Mouse (Mus musculus): ENCODE measurements around the gene Gria1.

Gria1 gene

DNA sequence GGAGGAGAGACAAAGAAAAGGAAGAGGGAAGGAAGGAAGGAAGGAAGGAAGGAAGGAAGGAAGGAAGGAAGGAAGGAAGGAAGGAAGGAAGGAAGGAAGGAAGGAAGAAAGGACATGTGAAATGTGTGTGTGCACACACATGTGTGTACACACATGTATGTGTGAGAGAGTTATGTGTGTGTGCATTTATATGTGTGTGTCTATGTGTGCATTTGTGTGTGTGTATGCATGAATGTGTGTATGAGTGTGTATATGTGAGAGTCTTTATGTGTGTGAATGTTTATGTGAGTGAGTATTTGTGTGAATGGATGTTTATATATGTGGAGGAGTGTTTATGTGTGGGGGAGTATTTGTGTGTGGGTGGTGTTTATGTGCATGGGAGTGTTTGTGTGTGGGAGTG, 287.5 kb downstream of the Gria1 start:
- CTCF ChIA-PET = no interaction called here

DNA sequence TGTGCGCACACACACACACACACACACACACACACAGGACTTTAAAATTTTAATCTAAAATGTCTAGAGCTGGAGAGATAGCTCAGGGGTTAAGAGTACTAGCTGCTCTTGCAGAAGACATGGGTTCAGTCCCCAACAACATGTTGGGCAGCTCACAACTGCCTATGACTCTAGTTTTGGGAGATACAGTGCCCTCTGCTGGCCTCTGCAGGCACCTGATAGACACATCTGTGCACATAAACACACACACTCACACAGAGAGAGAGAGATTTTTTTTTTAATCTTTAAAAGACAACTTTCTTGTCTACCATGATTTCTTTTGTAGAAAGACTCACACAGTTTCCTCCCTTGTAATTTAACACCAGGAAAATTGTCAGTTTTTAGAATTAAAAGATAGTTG, 292.4 kb downstream of the Gria1 start:
- CTCF ChIA-PET = no interaction called here

DNA sequence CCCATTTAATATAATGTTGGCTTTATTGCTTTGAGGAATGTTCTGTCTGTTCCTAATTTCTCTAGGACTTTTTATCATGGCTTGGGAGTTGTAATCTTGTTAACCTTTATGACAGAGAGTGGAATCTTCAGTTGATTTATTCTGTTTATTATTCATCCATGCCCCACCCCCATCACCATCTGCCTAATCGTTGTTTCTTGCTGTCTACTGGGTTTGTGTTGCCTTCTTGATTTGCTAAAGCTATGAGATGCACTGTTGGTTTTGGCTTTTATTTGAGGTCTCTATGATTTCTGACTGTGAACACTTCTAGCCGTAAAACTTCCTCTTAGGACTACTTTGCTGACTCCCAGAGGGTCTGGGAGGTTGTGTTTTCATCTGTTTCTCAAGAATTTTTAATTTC, 294.9 kb downstream of the Gria1 start:
- CTCF ChIA-PET = no interaction called here

DNA sequence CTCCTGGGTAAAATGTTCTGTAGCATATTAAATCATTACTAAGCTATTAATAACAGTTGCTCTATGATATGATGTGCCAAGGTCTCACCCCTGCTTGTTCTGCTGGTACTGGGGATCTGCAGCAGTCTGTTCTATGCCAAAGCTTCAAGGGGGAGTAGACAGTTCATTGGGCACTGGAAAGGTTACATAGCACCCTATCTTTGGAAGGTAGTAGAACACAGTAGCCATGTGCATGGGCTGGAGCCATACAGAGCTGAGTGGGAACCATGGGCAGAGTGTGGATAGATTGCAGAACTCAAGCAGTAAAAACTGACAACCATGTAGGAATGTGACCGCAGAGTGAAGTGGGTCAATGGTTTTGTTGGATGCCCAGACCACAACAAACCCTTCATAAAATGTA, 295.7 kb downstream of the Gria1 start:
- CTCF ChIA-PET = no interaction called here

DNA sequence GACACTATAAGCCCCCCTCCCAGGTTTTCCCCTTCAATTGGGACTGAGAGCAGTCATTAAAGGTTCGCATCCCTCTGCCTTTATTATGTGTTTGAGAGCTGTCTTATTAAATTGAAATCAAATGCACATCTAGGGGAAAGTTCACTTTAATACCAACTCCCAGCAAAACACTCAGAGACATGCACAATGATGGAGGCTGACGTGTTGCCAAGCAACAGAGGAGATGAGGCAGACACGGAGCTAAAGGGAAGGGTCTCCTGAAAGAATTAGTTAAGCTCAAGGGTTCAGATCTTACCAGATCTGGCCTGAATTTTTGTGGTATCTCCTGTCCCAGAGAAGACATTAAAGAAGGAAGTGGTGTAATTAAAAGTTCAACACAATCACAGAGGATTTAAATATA, 305.9 kb downstream of the Gria1 start:
- CTCF ChIA-PET = interaction anchor here (0.5 kb wide), 1 partner anchor 1184 kb away, joined by 10 read pairs; no protein-coding TSS in a partner anchor

DNA sequence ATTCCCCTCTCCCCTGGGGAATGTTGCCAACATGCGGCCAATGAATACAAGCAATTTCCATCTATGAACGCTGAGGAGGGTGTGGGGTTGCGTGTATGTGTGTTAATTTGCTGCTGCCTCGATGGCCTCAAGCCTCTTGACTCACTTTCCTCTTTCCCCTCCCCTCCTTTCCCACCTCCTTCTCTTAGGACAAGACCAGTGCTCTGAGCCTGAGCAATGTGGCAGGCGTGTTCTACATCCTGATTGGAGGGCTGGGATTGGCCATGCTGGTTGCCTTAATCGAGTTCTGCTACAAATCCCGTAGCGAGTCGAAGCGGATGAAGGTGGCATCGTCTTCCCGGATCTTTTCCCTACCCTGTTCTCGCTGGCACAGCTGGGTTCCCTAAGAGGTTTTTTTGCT, 306.3 kb downstream of the Gria1 start:
- CTCF ChIA-PET = interaction anchor here (0.5 kb wide), 1 partner anchor 1185 kb away, joined by 10 read pairs; no protein-coding TSS in a partner anchor

DNA sequence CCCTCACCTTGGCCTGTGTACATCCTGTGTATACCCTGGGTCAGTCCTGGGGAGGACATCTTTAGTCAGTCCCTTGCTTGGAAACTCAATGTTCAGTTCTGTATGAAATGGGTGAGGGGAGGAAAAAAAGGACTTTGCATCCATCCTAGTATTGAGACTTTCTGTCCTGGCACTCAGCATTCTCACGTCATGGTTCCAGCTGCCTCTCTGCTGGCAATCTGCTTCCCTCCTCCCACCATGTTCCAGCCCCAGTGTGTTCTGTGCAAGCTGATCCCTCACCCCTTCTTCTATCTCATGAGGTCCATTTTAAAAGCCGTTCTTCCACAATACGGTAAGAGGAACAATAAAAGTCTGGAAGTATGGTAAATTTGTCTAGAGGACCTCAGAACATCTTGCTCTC, 308.2 kb downstream of the Gria1 start:
- CTCF ChIA-PET = no interaction called here

DNA sequence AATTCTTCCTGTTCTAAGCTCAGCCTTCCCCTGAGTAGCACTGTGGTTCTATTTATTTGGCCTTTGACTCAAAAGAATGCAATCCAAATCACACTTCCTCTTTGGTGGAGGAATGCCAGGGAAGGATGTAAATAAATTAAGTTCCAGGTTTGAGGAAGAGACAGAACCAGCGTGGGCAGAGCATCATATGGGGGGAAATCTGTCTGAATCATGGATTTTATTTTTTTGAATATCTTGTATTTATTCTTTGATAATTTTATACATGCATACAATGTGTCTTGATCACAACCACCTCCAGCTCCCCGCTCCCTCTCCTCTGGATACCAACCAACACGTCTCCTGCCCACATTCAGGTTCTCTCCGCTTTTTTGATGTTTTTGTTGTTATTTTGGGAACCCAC, 312.9 kb downstream of the Gria1 start:
- CTCF ChIA-PET = no interaction called here
